Mouse (Mus musculus): ENCODE measurements around the gene Lonp1.
"Not testable (repeated sequence)": the region's sequence is repeated elsewhere in the genome, so short reads cannot be mapped to it uniquely, and the experiment has no call there.

The Lonp1 gene

GRCm38 (mm10) chr17:56626754-56627470 is at the start of gene Lonp1:
Gene Lonp1 (minus strand): TSS chr17:56626887.
- DNase-seq (ENCODE audit: low read depth, low spot score): peak; percentile 95

GRCm38 (mm10) chr17:56673647-56674416 is 47.1 kb upstream of the Lonp1 start:
- no peak for DNase-seq (ENCODE audit: low read depth, low spot score)

GRCm38 (mm10) chr17:56672941-56673646 is 46.4 kb upstream of the Lonp1 start, which contains the start of gene Ranbp3:
Gene Ranbp3 (plus strand): TSS chr17:56673294.
- peak; percentile 100 for DNase-seq (ENCODE audit: low read depth, low spot score)

- DNase-seq (ENCODE audit: low read depth, low spot score): no peak
Observed at GRCm38 (mm10) chr17:56669766-56670165, 43.1 kb upstream of the Lonp1 start.

- DNase-seq (ENCODE audit: low read depth, low spot score): peak; percentile 59
Observed at GRCm38 (mm10) chr17:56668384-56669144, 41.9 kb upstream of the Lonp1 start.

GRCm38 (mm10) chr17:56667591-56667990 is 40.9 kb upstream of the Lonp1 start:
- DNase-seq (ENCODE audit: low read depth, low spot score): no peak

GRCm38 (mm10) chr17:56666384-56666783 is 39.7 kb upstream of the Lonp1 start:
- no peak for DNase-seq (ENCODE audit: low read depth, low spot score)

- no peak for DNase-seq (ENCODE audit: low read depth, low spot score)
Observed at GRCm38 (mm10) chr17:56664333-56664732, 37.6 kb upstream of the Lonp1 start.

- DNase-seq (ENCODE audit: low read depth, low spot score): no peak
Observed at GRCm38 (mm10) chr17:56663659-56664058, 37.0 kb upstream of the Lonp1 start.

GRCm38 (mm10) chr17:56656171-56656570 is 29.5 kb upstream of the Lonp1 start:
- DNase-seq (ENCODE audit: low read depth, low spot score): no peak

GRCm38 (mm10) chr17:56655311-56655710 is 28.6 kb upstream of the Lonp1 start:
- no peak for DNase-seq (ENCODE audit: low read depth, low spot score)

GRCm38 (mm10) chr17:56654771-56655170 is 28.1 kb upstream of the Lonp1 start:
- no peak for DNase-seq (ENCODE audit: low read depth, low spot score)

- DNase-seq (ENCODE audit: low read depth, low spot score): no peak
Observed at GRCm38 (mm10) chr17:56651801-56652200, 25.1 kb upstream of the Lonp1 start.

- no peak for DNase-seq (ENCODE audit: low read depth, low spot score)
Observed at GRCm38 (mm10) chr17:56647546-56647945, 20.9 kb upstream of the Lonp1 start.

- no peak for DNase-seq (ENCODE audit: low read depth, low spot score)
Observed at GRCm38 (mm10) chr17:56643237-56643636, 16.6 kb upstream of the Lonp1 start.

- no peak for DNase-seq (ENCODE audit: low read depth, low spot score)
Observed at GRCm38 (mm10) chr17:56634023-56634422, 7.3 kb upstream of the Lonp1 start.

GRCm38 (mm10) chr17:56631807-56632206 is 5.1 kb upstream of the Lonp1 start:
- DNase-seq (ENCODE audit: low read depth, low spot score): no peak

GRCm38 (mm10) chr17:56629800-56630781 is 3.4 kb upstream of the Lonp1 start:
- not testable (repeated sequence) for DNase-seq (ENCODE audit: low read depth, low spot score)

- DNase-seq (ENCODE audit: low read depth, low spot score): no peak
Observed at GRCm38 (mm10) chr17:56627530-56628277, 1.0 kb upstream of the Lonp1 start, which contains the start of gene Catsperd. Gene Catsperd (plus strand): TSS chr17:56628143.
